Mouse (Mus musculus) heart, adult 2 months (tissue): ENCODE measurements around the gene Hes2. TPM values are rescaled to one million over a fixed set of nuclear protein-coding genes. Genes with fewer than 3 reads are reported as not detected.

ENCODE experiments used
- DNase-seq, 2 experiments: peaks; one replicate each; pipeline ENCODE4 v3.0.0; 2021
- H3K27ac ChIP-seq: fragments of 200-600 bp; 2 replicates; pipeline ENCODE4 v1.8.1; 2022
- H3K27me3 ChIP-seq: fragments of 200-500 bp; 2 replicates; pipeline ENCODE4 v1.6.1; 2012; ENCODE audit warnings: mild to moderate bottlenecking, low read length, inconsistent platforms, mixed read lengths; ENCODE audit not compliant: control insufficient read depth, insufficient read depth
- H3K36me3 ChIP-seq: fragments of 200-500 bp; 2 replicates; pipeline ENCODE4 v1.6.1; 2012; ENCODE audit warnings: low read length, inconsistent platforms; ENCODE audit not compliant: control insufficient read depth, insufficient read depth
- H3K4me1 ChIP-seq: fragments of 200-500 bp; 2 replicates; pipeline ENCODE4 v1.6.1; 2011; ENCODE audit warnings: low read length; ENCODE audit not compliant: control insufficient read depth, insufficient read depth
- H3K4me3 ChIP-seq: fragments of 200-600 bp; 2 replicates; pipeline ENCODE4 v1.8.1; 2022
- H3K79me2 ChIP-seq: fragments of 200-500 bp; replicated peaks from 2 replicates; pipeline ENCODE4 v1.6.1; 2012; ENCODE audit warnings: mild to moderate bottlenecking, inconsistent platforms, low read length, moderate library complexity, mixed read lengths; ENCODE audit not compliant: control insufficient read depth, insufficient read depth
- H3K9ac ChIP-seq: fragments of 200-500 bp; 2 replicates; pipeline ENCODE4 v1.6.1; 2012; ENCODE audit warnings: low read depth, mild to moderate bottlenecking, control low read depth, inconsistent platforms, low read length, mixed read lengths
- CTCF ChIP-seq: fragments of 200-600 bp; IDR thresholded peaks from 2 replicates; pipeline ENCODE4 v1.8.1; 2022; ENCODE audit warnings: antibody characterized with exemption, mild to moderate bottlenecking, moderate library complexity
- EP300 ChIP-seq: fragments of 200-500 bp; IDR thresholded peaks from 2 replicates; pipeline ENCODE4 v1.6.1; 2011; ENCODE audit warnings: low read depth, low read length, control low read depth; ENCODE audit not compliant: insufficient read depth
- POLR2A ChIP-seq: fragments of 200-500 bp; IDR thresholded peaks from 2 replicates; pipeline ENCODE4 v1.6.1; 2011; ENCODE audit warnings: mild to moderate bottlenecking, low read depth, low read length, control low read depth; ENCODE audit not compliant: insufficient read depth
- WGBS: fragments of 180-500 bp; shearing (Covaris S2); methylation state at CpG from one replicate; pipeline ENCODE4 v1.1.7; 2018; 5-methylcytosine and 5-hydroxymethylcytosine counted together
- intact Hi-C: fragments of 180-260 bp; cut with DNase I; formaldehyde crosslinking; loops from one replicate; pipeline ENCODE4 v1.15.1; 2025
- polyA plus RNA-seq: library from polyadenylated mRNA; depleted of rRNA; stranded (reverse); fragments of >200 nt; gene quantifications from 2 replicates; pipeline ENCODE4 v1.2.3, GENCODE M21; 2012
- total RNA-seq, 2 experiments: library from RNA; stranded (reverse); gene quantifications; 2 replicates each; pipeline ENCODE4 v1.2.3; 2021

The Hes2 gene
- total and polyA plus RNA-seq, 3 experiments, result not detected

GRCm38 (mm10) chr4:152153771-152154177, 4.9 kb upstream of the Hes2 start:
- H3K36me3 ChIP-seq, result no peaks in the 10 kb centered on the region
- intact Hi-C loops, result no loop called here
- H3K4me1 ChIP-seq, result peaks cover 1% of the 10 kb centered on the region; the same call in 1 of the 2 replicates
- WGBS, result 3% methylated on average over 23 of the region's 23 CpGs
- peak; percentile 84 to 88 for DNase-seq
- TF ChIP-seq EP300 (0 out of 2 replicates have a peak, but pooled peaks have one; percentile 24), POLR2A (no peak), CTCF (peak; percentile 89)
- H3K4me3 ChIP-seq, result peak overlapping the region; percentile 30; the same call in 1 of the 2 replicates
- H3K9ac ChIP-seq, result no peak overlapping the region
- H3K27me3 ChIP-seq, result peaks cover 7% of the 10 kb centered on the region
- H3K79me2 ChIP-seq, result no peaks in the 10 kb centered on the region
- no peak overlapping the region for H3K27ac ChIP-seq

- TF ChIP-seq POLR2A, result no peak
- TF ChIP-seq CTCF, result no peak
- TF ChIP-seq EP300, result no peak
- Histone ChIP-seq H3K36me3 (no peaks in the 10 kb centered on the region), H3K9ac (no peak overlapping the region), H3K27me3 (peaks cover 15% of the 10 kb centered on the region), H3K4me1 (peaks cover 1% of the 10 kb centered on the region; the same call in 1 of the 2 replicates), H3K79me2 (no peaks in the 10 kb centered on the region), H3K4me3 (no peak overlapping the region), H3K27ac (no peak overlapping the region)
- intact Hi-C loops, result no loop called here
- 54% methylated on average over 4 of the region's 4 CpGs for WGBS
- DNase-seq, result no peak
Observed at GRCm38 (mm10) chr4:152155019-152155418, 3.6 kb upstream of the Hes2 start.

GRCm38 (mm10) chr4:152157779-152158584, 685 bp upstream of the Hes2 start:
- TF ChIP-seq CTCF (peak; percentile 88), EP300 (no peak), POLR2A (no peak)
- intact Hi-C loops, result no loop called here
- Histone ChIP-seq H3K27ac (no peak overlapping the region), H3K4me1 (peaks cover 1% of the 10 kb centered on the region; the same call in 1 of the 2 replicates), H3K9ac (no peak overlapping the region), H3K27me3 (peaks cover 15% of the 10 kb centered on the region), H3K79me2 (no peaks in the 10 kb centered on the region), H3K4me3 (peak overlapping the region; percentile 34), H3K36me3 (no peaks in the 10 kb centered on the region)
- peak in 1 of 2 experiments; percentile 53 for DNase-seq
- WGBS, result 18% methylated on average over 21 of the region's 21 CpGs

- TF ChIP-seq POLR2A (no peak), CTCF (no peak), EP300 (no peak)
- intact Hi-C loops, result no loop called here
- Histone ChIP-seq H3K27me3 (peaks cover 15% of the 10 kb centered on the region), H3K4me1 (no peaks in the 10 kb centered on the region), H3K36me3 (no peaks in the 10 kb centered on the region), H3K9ac (no peak overlapping the region), H3K79me2 (no peaks in the 10 kb centered on the region), H3K27ac (no peak overlapping the region), H3K4me3 (peak overlapping the region; percentile 34)
- DNase-seq, result peak in 1 of 2 experiments; percentile 32
- WGBS, result 3% methylated on average over 19 of the region's 19 CpGs
Observed at GRCm38 (mm10) chr4:152159285-152159678, 615 bp downstream of the Hes2 start.

- Histone ChIP-seq H3K79me2 (no peaks in the 10 kb centered on the region), H3K9ac (no peak overlapping the region), H3K4me1 (no peaks in the 10 kb centered on the region), H3K36me3 (no peaks in the 10 kb centered on the region), H3K27ac (no peak overlapping the region), H3K4me3 (no peak overlapping the region), H3K27me3 (peaks cover 15% of the 10 kb centered on the region)
- intact Hi-C loops, result no loop called here
- TF ChIP-seq POLR2A, result no peak
- no peak for TF ChIP-seq EP300
- no peak for TF ChIP-seq CTCF
- DNase-seq, result no peak
- 55% methylated on average over 4 of the region's 4 CpGs for WGBS
Observed at GRCm38 (mm10) chr4:152160748-152161147, 2.1 kb downstream of the Hes2 start.

- H3K4me3 ChIP-seq, result no peak overlapping the region
- peaks cover 15% of the 10 kb centered on the region for H3K27me3 ChIP-seq
- H3K79me2 ChIP-seq, result no peaks in the 10 kb centered on the region
- 77% methylated on average over 6 of the region's 6 CpGs for WGBS
- H3K36me3 ChIP-seq, result no peaks in the 10 kb centered on the region
- H3K4me1 ChIP-seq, result no peaks in the 10 kb centered on the region
- H3K9ac ChIP-seq, result no peak overlapping the region
- TF ChIP-seq CTCF (no peak), EP300 (no peak), POLR2A (no peak)
- no peak overlapping the region for H3K27ac ChIP-seq
- DNase-seq, result no peak
- intact Hi-C loops, result no loop called here
Observed at GRCm38 (mm10) chr4:152161601-152162000, 2.9 kb downstream of the Hes2 start.
